Mouse (Mus musculus): Measurements from ENCODE around the gene Selp.

The Selp gene

DNA sequence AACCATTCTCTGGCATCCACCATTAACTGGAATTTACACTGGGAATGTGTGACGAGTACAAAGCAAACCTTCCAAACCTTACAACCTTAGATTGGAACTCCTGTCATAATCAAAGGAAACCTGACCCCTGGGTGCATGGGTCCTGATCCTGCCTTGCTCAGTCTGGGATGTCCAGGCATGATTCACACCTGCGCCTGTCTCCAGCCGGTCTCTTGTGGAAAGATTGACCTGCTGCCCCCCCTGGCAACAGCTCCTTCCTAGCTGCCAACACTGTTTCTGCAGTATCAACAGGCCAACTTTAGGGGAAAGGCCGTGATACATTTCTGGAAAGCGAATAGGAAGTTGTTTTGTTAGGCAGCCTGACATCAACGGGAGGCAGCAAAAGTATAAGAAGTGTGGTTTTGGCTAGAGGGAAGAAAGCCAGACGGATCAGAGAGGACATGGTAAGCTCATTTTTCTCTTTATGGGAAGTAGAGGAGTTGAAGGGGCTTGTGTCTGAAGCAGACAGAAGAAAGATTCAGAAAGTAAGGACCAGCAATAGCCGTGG lies at the start of gene Selp:
Gene Selp (plus strand): TSS at position 318 of the 547 bp plus-strand sequence.
- DNase-seq (ENCODE audit: low spot score in 2 of 2): no peak

DNA sequence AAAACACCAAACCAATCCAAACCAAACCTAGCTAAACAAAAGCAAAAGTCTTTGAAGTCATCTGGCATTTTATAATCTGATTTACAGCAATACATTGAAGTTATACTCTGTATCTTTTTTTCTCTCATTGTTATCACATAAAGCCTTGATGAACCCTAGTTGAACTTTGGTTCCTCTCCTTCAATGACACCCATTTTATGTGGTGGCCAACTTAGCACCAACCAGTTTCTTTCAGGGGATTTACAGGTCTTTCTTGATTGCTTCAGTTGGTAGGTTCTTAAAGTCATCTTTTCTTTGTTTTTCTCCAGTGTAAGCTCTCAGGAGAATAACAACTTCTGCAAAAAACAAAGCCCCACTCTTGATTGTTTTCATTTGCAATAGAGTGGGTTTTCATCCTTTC lies 45.8 kb upstream of the Selp start:
- DNase-seq (ENCODE audit: low spot score in 2 of 2): no peak

DNA sequence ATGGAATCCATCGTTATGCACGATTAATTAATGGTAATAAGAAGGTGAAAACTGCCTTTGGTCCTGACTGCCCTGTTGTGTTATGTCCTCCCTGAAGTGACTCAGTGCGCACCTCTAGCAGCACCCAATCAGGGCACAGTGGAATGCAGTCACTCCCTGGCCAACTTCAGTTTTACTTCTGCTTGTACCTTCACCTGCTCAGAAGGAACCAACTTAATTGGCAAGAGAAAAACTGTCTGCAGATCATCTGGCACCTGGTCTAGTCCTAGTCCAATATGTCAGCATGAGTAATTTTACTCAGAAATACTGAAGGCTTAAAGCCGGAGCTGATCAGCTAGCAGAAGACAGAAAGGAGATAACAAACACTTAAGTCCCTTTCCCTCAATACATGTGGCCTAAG lies 44.6 kb upstream of the Selp start:
- DNase-seq (ENCODE audit: low spot score in 2 of 2): no peak

DNA sequence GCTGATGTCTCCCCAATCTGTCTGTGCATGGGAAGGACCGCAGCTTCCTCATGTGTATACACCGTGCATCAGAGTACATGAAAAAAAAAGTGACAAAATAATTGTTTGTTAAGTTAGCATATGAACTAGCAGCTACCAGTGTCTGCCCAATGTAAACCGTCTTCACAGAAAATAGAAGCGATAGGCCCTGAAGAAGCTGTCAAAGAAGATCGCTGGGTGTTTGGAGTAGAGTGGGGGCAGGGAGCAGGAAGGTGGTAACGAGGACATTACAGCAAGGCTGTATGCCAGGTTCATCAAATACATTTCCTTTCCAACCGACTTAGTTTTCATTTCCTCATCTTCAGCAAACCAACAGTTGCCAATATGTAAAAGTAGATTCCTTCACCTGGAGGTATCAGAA lies 44.0 kb upstream of the Selp start:
- no peak for DNase-seq (ENCODE audit: low spot score in 2 of 2)

DNA sequence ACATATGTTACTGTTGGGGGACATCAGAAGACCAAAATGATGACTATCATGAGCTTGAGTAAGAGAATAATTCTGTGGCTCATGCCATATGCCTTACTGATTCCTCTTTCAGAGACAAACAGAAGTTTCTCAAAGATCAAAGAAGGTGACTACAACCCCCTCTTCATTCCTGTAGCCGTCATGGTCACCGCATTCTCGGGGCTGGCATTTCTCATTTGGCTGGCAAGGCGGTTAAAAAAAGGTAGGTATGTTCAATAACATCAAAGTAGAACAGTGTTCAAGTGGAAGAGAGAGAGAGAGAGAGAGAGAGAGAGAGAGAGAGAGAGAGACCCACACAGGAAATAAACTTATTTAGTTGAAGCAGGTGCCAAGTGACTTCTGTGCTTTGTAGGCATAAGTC lies 43.1 kb upstream of the Selp start:
- DNase-seq (ENCODE audit: low spot score in 2 of 2): no peak

DNA sequence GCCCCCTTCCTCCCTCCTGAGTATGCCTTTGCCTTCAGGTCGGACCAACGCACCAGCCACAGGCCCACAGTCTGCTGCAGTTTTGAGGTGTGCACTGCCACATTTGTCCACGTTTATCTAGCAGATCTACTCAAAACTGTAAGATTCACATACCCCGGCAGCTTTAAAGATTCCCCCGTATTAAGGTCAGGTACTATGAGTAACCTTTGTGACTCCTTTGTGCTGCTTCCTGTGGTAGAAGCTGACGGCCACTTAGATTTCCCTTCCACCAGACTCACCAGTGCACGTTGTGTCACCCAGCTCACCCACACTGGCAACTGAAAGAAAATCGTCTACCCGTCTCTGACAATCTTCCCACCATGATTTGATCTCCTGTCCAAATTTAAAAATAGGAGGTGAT lies 42.0 kb upstream of the Selp start:
- no peak for DNase-seq (ENCODE audit: low spot score in 2 of 2)

DNA sequence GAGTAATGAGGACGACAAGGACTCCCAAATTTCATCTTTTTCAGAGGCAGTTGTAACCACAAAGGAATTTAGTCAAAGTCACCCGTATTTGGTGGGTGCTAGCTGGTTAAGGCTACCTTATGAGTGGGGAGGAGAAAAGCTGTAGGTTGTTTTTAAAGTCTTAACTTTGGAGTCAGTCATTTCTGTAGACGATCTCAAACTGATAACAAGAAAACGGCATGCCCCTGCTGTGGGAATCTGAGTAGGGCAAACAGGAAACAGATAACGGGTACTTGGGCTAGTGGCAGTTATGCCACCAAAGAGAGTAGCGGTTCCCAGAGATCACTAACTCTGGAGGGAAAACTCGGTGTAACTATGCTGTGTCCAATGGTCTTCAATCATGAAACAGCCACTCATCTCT lies 41.3 kb upstream of the Selp start:
- DNase-seq (ENCODE audit: low spot score in 2 of 2): no peak

DNA sequence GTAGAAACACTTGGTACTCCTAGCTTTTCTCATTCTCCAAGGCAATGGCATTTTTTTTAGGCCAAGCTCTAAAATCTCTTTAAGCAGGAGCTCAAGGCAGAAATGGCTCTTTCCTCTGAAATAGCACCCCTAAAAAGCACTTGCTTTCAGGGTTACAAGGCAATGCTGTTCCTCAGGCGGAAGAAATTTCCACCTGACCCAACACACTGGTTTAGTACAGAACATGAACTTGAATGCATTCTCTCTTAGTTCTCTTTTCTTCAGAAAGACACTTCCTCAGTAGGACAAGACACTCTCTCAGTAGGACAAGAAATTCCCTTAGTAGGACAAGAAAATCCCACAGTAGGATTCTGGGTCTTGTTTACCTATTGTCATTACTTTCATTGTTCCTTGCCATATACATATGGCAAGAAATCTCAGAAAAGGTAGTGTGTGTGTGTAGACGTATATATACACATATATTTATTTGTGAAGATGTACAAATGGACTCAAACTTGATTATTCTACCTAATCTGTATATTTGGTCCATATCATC lies 40.4 kb upstream of the Selp start:
- DNase-seq (ENCODE audit: low spot score in 2 of 2): no peak

DNA sequence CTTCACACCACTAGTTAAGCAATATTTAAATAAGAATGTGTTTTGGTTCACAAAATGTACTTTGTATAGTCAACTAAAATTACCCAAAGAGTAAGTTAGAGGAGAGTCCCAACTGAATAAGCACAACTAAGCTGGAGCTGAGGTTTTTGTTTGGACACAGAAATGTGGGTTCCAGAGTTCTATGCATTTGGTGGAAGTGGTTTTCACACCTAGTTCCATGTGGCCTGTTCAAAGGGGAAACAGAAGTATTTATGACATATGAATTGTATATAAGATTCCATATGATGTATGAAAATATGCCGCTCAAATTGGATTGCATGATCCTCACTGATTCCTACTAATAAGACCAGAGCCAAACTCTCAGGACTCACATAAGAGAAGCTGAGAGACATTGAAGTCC lies 39.6 kb upstream of the Selp start:
- DNase-seq (ENCODE audit: low spot score in 2 of 2): no peak

DNA sequence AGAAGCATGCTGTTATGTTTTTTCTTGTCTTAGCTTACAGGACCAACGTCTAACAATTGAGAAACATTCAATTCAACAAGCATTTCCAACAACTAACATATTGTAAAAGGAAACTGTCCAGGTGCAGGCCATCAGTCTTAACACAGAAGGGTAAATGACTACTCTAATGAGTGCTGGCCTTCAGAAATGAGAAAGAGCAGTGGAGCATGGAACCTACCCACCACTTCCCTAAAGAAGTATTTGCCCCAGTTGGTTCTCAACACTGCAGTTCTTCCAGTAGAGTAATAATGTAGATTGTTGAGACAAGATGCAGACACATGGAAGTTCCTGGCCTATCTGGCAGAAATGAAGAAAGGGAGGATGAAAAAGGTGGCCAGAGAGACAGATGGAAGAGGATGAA lies 38.6 kb upstream of the Selp start:
- no peak for DNase-seq (ENCODE audit: low spot score in 2 of 2)

DNA sequence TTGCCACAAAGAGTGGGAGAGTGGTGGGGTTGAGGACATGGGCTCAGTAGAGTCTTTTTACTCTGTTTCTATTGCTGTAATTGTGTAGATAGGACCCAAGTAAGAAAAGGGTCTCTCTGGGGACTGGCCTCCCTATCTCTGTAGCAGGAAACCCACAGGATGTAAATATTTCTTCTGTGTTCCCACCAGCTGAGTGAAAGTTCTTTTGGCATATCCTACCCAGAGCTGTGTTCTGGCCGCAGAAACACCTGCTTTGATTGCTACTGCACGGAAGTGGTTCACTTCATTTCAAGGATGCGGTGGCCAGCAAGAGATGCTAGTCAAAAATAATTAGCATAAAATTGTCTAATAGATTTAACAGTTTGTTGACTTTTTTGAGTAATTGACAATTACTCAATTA lies 38.0 kb upstream of the Selp start:
- DNase-seq (ENCODE audit: low spot score in 2 of 2): no peak

DNA sequence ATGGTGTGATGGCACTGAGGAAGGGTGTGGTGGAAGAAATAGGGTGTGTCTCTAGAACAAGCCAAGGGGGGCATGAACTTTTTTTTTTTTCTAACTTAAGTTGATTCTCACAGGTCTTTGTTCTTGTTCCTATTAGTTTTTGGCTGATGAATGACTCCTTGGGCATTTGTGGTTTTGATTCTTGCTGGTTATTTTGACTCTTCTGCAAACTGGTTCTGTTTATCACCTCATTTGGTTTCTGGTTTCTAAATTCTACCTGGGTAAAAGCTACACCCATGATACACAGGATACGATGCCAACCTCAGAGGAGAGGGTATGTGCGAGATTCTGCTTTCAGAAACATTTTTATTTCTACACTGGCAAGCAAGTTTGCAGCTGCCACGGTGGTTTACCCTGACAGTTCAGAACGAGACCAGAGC lies 36.7 kb upstream of the Selp start:
- no peak for DNase-seq (ENCODE audit: low spot score in 2 of 2)

DNA sequence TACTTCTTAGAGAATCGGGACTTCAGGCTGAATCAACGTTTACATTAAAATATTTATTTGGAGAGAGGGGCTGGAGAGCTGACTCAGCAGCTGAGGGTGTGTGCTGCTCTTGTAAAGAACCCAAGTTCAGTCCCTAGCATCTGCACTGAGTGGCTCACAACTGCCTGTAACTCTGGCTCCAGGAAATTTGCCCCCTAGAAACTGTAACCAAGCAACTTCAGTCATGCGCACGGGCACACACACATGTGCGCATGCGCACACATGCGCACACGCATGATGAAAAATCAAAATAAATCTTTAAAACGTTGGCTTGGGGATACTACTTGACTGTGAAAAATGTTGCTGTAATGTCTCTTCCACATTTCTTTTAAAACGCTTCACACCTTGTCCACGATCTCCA lies 36.0 kb upstream of the Selp start:
- no peak for DNase-seq (ENCODE audit: low spot score in 2 of 2)

DNA sequence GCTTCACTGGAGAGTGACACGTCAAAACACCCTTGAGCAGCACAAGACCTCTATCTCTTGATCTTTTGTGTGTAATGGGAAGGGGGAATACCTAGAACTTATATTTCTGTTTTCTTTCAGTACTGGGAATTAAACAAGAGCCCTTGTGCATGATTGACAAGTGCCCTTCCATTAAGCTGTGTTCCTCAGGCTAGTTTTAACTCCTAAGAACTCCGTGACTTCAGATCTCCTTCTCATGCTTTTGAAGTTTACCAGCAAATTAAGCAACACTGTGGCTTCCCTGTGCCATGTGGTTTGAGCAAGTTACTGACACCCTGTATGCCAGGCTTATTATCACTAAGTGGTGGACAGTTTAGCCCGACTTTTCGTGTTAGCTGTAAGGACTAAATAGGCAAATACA lies 32.0 kb upstream of the Selp start:
- no peak for DNase-seq (ENCODE audit: low spot score in 2 of 2)

DNA sequence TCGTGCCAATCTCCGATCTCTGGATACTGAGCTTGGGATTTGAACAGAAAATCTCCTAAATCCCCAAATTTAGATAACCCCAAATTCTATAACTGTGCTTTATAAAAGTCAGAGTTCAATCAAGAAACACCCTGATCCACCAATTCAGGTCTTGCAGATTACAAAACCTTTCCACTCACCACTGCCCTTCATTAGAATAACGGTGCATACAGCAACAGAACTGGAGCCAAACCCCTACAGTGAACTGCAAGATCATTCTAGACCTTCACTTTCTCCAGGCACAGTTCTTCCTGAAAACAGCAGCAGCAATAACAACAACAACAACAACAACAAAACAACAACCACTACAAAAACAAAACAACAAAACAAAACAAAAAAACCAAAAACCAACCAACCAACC lies 28.3 kb upstream of the Selp start:
- no peak for DNase-seq (ENCODE audit: low spot score in 2 of 2)

DNA sequence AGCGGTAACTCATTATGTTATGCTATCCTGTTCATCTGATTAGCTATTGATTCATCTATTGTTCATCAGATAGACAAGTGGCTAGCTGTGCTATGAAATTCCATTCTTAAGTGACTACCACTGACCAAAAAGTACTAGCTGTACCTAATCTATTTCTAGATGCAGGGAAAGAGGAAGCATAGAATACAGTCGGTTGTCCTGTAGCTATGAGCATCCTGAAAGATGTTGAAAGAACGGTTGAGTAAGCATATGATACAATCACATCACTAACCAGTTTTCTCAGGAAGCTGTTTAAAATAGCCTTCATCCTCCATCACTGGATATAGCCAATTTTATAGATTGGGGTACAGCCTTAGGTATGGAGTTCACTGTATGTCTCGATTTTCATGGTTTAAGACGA lies 27.2 kb upstream of the Selp start:
- DNase-seq (ENCODE audit: low spot score in 2 of 2): no peak

DNA sequence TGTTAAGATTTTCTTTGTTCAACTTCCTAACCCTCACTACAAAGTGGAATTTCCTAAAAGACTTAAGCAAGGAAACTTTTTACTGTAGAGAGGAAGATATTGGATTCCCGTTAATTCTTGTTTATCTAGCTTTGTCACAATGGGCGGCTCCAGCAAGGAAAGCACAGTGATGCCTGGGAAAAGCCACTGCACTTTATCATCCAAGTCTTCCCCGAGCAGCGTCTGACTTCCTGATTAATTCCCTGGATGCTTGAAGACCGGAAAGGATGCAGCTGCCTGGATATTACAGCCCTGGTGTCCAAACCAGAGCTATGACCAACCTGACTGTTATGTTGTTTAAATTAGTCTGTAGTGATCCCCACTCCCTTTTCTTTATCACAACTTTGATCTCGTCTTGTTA lies 18.3 kb upstream of the Selp start:
- no peak for DNase-seq (ENCODE audit: low spot score in 2 of 2)

DNA sequence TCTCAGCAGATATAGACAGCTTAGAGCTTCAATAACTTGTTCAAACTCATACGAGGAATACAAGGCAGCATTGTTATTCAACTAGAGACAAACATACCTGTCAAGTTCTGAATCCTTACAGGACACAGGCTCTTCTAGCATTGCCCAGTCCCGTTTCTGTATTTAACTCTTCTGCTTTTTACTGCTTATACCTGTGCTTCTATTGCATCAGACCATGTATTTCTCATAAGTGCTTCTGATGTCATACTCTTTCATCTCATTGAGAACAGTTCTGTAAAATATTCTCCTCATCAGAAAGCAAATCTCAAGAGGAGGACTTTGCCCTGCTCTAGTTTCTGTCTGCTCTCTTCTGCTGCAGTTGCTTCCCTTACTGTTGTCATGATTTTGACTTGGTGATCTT lies 17.2 kb upstream of the Selp start:
- DNase-seq (ENCODE audit: low spot score in 2 of 2): no peak

DNA sequence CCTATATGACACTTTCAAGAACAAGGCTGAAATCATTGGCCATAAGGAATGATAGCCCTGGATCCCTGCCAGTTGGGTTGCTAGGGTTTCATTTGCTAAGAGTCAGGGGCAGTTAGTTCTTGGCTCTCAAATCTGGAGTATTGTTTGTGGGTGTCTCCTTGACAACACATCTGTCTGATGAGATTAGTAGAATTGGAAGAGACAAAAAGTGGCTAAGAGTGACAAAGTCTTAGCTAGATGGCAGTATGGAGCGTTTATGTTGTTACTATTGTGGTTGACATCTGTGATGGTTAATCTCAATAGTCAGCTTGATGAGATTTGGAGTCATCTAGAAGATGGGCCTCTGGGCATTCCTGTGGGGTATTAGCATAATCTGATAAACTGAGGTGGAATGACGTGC lies 16.7 kb upstream of the Selp start:
- DNase-seq (ENCODE audit: low spot score in 2 of 2): no peak

DNA sequence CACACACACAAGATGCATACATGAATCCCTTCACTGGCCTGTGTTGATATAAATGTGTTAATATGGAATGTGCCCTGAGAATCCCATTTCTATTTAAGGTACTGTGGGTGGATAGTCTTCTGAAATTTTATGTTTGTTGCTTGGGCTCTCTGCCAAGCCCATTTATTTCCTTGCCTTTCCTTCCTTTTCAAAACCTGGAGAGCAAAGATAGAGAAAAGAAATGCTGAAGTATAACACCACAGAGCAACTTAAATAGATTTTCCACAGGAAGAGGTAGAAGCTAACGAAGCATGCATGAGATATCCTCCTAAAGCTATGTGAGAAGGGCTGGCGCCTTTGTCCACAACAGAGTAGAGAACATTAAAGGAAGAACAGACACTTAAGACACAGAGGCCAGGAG lies 5.3 kb upstream of the Selp start:
- DNase-seq (ENCODE audit: low spot score in 2 of 2): no peak

DNA sequence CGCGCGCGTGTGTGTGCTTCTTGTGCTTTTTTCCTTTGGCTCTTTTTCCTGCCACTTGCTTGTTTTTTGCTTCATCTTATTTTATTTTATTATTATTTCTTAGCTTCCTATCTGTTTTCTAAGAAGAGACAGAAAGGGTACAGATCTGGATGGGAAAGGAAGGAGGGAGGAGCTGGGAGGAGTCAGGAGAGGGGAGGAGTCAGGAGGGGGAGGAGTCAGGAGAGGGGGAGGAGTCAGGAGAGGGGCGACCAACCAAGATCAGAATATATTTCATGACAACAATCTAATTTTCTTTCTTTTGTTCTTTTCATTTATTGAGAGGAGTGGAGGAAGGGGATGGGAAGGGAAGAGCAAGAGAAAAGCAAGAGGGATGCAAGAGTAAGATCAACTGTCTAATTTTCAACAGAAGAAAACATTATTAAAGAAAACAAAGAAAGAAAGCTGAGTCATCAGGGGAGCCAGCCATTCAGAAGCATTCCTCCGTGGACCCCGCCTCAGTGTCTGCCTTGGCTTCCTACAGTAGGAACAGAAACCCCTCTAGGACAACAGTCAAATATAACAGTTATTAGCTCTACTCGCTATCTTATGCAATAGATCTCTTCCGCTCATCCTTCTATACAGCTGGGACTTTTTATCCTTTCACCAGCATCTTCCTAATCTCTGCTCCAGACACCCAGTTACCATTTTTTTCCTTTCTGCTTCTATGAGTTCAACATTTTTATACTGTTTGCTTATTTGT lies 4.3 kb upstream of the Selp start:
- DNase-seq (ENCODE audit: low spot score in 2 of 2): no peak

DNA sequence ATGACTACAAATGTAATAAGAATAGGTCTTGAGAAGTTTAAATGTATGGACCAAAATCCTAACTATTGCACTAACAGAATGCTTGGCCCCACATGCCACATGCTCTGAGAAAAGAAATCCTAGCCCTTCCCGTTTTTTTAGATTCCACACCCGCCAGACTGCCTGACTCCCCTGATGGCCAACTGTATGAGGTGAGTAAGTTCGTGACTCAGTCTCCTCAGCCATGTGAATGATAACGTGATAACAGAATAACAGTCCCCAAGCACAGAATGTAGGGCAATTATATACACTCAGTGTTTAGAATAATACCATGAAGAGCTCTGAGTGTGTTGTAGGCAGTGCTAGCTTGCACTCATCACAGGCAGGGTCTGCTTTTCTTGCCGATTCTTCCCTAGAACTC lies 784 bp upstream of the Selp start:
- DNase-seq (ENCODE audit: low spot score in 2 of 2): no peak

DNA sequence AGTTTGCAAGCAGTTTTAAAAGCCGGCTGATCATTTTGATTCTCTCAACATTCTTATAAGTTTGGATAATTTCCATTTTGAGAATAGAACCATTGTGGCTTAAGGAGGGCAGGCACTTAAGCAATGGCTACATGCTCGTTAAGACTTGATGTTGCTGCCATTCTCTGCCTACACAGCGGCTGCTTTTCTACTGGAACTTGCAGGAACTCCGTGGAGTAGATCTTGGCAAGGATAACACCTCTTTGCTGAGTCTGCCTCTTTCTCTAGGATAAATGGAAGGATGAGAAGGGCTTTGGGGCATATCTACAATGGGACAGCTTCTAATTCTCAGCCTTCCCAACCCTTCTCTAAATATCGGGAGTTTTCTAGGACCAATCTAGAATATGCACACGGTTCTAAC lies 583 bp downstream of the Selp start:
- DNase-seq (ENCODE audit: low spot score in 2 of 2): no peak

DNA sequence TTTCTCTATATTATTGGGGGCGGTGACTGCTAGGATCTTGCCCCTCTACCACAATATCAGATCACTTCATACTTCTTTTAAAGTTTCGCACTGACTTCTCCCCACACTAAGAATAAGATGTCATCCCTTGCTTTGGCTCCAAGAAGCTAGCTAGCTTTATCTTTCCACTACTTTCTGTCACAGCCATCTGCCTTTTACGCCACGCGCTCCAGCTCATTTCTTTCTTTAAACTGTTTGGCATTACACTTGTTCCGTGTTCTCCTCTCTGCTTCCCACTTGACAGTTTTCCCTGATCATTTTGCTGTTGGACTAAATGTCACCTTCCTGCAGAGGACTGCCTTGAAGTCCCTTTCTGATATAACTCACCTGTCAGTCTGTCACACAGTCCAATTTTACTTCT lies 2.8 kb downstream of the Selp start:
- DNase-seq (ENCODE audit: low spot score in 2 of 2): no peak

Measured in frontal cortex, postnatal 10 days (tissue).